Mouse (Mus musculus) gastrocnemius, postnatal 10 days (tissue): ENCODE data around the gene Rab1b. TPM values are rescaled to one million over a fixed set of nuclear protein-coding genes. Genes with fewer than 3 reads are reported as not detected.
"Not testable (repeated sequence)": the region's sequence is repeated elsewhere in the genome, so short reads cannot be mapped to it uniquely, and the experiment has no call there.

Experiments
- DNase-seq: peaks from one replicate; pipeline ENCODE4 v3.0.0; 2021; ENCODE audit warnings: mixed read lengths
- total RNA-seq, 2 experiments: library from RNA; stranded (reverse); gene quantifications; 2 replicates each; pipeline ENCODE4 v1.2.3; 2021

Rab1b gene
- total RNA-seq, 2 experiments from 2014 or later: 119 to 127 TPM

DNA sequence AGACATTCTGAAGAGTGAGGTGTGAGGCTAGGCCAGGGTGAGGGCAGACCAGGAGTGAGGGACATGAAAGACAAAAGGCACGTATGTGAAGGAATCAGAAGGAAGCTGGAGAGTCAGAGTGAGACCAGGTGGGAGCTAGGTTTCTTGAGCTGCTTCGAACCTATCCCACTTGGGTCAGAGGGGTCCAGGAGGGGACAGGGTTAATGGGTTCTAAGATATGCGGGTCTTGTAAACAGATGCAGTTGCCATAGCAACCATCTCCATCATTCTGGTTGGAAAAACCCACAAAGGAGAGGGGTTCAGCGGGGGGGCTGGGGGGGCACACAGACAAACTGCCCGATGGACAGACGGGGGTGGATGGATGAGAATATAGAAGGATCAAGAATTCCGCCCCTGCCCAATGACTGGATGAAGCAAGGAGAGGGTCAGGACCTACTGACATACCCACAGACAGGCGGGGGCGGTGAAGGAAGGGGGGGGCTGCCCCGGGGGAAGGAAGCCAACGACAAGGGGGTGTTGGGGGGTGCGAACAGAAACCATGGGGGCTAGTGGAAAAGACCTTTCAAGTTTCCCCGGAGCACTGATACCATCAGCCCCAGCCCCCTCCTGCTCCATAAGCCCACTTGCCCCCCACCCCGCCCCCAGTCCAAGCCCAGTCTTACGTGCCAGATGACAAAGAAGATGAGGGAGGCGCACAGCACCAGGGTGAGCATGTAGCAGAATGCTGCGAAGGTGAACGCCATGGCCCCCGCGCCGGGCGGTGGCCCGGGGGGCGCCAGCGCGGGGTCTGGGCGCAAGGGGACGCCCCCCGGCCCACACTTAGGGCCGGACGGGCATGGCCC is 9.1 kb downstream of the Rab1b start:
- no peak for DNase-seq

DNA sequence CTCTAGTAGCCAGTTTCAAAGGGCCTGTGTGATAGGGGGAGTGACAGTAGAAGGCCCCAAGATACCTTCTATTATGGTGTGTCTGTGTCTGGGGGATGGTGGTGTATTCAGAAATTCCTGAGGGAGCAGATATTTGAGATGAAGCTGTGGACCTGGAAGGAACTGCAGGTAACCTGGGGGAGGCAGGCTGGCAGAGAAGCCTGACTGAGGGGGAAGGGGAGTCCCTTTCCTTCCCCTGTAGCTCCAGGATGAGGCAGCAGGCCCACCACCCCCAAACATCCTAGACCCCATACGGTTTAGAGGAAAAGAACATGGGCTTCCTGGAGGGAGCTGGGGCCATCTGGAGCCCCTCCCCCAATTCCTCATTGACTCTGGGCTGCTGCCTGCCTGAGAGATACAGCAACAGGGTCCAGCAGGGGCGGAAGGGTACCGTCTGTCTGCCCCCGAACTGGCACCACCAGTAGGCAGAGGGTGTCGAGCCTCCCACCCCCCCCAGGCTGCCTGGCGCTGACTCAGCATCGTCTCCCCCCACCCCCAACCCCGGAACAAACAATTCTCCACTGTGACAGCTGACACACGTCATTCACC is 10.9 kb downstream of the Rab1b start:
- no peak for DNase-seq

DNA sequence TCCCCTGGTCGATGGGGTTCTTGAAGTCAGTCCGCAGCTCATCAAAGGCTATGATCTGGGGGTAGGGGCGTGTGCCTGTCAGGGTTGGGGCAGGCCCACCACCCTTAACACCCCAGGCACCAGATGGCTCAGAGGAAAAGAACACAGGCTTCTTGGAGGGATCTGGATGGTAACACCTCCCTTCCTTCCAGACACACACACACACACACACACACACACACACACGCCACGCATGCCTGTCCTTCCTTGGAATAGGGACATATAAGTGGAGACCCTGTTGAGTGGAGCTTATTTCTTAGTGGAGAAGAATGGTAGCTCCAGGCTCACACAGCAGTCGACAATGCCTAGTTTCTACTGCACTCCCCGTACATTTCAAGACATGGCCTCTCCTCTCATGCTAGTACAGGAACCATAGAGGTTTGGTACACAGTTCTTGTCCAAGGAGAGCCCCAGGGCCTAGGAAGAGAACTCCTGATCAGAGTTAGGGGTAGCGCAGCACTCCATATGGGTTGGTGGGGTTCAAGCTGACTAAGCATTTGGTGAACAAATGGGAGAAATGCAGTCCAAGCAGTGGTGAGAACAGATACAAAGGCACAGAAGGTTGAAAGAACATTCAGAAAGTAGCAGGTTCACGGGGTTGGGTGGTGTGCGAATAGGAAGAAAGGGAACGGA is 12.0 kb downstream of the Rab1b start:
- DNase-seq: no peak

DNA sequence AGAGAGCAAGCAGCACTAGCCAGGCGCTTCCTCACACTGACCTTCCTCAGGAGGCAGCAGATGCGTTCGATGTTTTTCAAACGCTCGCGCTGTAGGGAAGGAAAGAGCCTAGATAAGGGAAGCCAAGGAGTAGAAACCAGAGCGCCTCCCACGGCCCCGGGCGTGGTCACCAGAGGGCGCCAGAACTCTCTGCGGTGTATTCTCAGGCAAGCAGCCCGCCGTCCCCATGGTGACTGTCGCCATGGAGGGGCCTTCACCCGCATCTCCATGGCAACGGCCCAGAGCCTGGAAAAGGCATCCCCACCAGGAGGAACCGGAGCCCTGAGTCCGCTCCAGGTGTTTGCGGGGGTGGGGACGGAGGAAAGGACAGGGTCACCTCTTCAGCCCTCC is 12.6 kb downstream of the Rab1b start:
- peak; percentile 94 for DNase-seq

DNA sequence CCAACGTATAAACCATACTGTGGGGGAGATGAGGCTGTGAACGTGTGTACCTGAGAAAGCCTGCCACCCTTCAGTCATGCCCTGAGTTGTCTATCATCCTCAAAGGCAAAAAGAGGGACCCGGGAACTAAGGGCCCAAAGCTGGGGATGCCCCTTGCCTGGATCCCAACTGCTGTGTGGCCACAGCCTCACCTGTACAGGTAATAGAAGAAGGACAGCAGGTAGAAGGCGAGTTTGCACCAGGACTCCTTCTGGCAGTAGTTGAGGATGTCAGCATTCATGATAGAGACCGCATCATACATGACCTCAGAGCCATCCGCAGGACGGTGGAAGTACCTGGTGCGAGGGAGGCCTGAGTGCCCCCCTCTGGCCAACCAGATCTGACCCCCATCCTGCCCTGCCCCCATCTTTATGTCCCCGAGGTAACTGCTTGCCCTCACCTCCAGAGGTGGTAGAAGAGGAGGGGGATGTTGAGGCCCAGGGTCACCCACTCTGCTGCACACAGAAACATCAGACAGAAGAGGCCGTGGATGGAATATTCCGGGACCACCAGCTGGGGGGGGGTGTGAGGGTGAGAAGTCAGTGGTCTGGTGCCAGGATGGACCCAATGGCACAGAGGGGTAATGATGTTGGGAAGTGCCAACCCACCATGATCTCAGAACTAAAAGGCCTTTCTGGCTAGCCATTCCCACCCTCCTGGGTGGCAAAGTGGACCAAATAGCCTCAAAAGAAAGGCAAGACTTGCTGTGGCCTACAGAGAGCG is 13.2 kb downstream of the Rab1b start:
- no peak for DNase-seq

DNA sequence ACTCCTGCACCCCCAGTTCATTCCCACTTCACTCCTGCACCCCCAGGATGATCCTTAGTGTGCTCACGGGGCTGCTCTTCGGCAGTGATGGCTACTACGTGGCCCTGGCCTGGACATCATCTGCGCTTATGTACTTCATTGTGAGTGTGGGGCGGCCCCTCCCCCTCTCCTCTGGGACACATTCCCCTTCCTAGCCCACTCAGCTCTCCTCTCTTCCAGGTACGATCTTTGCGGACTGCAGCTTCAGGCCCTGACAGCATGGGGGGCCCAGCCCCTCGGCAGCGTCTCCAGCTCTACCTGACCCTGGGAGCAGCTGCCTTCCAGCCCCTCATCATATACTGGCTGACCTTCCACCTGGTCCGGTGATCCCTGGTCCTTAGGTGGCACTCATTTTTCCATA is 14.8 kb downstream of the Rab1b start:
- DNase-seq: no peak

DNA sequence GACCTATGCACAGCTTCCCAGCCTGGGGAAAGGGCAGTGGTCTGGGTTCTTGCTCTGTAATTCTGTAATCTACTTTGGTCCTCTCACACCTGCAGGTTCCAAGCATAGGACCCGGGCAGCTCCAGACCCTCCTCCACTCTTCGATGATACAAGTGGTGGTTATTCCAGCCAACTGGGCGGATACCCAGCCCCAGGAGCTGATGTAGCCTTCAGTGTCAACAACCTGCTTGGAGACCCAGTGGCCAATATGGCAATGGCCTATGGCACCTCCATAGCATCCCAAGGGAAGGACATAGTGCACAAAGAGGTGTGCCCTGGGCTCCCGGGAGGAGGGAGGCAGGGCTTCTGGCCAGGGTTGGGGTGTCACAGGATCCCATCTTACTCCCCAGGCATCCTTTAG is 17.5 kb downstream of the Rab1b start:
- no peak for DNase-seq

DNA sequence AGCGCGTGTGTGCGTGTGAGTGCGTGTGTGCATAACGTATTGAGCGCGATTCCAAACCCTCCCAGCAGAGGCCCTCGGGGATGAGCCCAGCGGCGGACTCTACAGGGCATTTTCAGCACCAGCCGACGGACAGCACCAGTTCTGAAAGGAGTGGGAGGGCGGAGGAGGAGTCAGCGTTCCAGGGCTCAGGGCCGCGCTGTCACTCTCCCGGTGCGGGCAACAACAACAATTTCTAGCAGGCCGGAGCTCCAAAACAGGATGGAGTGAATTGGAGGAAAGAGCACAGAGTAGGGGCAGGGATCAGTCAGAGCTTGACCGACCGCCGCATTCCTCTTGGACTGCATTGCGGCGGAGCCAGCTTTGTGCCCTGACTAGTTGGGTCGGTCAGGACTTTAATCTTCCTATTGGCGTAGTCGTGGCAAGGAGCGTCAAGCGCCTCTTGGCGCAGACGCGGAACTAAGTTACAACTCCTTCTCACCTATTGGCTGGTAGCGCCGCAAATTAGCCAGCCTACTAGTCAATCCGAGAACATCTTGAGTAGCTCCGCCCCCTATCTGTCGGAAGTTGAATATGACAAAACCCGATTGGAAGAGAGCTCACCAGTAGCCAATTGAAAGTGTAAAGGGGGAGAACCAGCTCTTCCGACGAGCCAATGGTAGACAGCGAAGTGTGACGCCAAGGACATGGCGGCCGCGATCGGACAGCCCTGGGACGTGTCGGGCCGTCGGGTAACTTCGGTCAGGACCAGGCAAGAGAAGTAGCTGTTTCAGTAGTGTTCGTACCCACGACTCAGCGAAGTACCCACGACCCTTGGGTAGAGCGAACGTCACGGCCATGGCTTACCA is 18.8 kb downstream of the Rab1b start, which contains the start of gene Yif1a:
Yif1a (plus strand) TSS at position 655 of the 845 bp plus-strand sequence.
- peak; percentile 94 for DNase-seq

DNA sequence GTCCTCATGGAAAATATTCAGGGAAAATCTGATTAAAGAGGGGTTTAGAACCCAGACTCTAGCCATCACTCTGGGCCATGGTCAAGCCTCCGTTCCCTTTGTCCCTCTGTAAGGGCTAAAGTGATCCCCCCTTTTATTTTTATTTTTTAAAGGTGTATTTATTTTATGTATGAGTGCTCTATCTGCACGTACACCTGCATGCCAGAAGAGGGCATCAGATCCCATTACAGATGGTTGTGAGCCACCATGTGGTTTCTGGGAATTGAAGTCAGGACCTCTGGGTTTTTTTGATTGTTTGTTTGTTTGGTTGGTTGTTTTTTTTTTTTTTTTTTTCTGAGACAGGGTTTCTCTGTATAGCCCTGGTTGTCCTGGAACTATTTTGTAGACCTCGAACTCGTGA is 20.3 kb downstream of the Rab1b start:
- not testable (repeated sequence) for DNase-seq

DNA sequence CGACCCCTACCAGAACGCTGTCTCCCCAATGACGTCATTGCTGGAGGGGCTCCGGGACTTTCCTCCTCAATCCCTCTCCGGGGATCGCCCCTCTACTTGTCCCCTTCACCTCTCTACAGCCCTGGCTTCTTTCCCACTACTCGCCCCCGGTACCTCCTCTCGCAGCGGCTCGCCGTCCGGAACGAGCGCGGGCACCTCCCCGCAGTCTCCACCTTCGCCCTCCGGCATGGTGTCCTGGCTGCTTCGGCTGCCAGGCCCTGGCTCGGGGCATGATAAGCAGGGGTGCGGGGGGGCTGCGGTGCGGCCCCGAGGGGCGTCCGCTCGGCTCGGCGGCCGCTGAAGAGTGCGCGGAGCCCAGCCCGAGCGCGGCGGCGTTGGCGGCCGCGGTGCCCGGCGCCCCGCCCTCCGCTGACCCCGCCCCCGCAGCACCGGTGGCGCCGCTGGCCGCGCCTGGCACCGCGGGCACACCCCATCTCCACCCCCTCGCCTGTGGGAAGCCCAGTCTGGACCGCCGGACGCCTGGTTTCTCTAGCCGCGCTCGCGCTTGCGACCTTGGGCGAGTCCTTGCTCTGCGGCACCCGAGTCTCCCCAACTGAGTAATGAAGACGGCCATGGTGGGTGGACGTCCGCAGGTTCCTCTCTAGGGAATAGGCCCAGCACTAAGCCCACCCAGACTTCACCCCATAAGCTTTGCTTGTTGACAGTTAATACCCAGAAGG is 21.6 kb downstream of the Rab1b start, which contains the start of gene Tmem151a:
Tmem151a (minus strand) TSS at position 387 of the 719 bp plus-strand sequence.
- no peak for DNase-seq

DNA sequence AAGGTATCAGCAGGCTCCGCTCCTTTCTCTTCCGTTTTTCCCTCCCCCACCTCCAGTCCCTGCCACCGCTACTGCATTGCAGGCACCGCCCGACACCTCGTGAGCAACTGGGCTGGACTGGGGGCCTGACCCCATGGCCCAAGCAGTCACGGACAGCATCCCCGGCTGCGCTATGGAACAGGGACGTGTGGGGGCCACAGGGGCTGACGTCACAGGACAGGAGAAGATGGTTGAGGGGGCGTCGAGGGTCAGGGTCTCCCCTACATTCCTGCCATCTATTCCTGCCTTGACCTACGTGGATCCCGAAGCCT is 22.1 kb downstream of the Rab1b start:
- no peak for DNase-seq

DNA sequence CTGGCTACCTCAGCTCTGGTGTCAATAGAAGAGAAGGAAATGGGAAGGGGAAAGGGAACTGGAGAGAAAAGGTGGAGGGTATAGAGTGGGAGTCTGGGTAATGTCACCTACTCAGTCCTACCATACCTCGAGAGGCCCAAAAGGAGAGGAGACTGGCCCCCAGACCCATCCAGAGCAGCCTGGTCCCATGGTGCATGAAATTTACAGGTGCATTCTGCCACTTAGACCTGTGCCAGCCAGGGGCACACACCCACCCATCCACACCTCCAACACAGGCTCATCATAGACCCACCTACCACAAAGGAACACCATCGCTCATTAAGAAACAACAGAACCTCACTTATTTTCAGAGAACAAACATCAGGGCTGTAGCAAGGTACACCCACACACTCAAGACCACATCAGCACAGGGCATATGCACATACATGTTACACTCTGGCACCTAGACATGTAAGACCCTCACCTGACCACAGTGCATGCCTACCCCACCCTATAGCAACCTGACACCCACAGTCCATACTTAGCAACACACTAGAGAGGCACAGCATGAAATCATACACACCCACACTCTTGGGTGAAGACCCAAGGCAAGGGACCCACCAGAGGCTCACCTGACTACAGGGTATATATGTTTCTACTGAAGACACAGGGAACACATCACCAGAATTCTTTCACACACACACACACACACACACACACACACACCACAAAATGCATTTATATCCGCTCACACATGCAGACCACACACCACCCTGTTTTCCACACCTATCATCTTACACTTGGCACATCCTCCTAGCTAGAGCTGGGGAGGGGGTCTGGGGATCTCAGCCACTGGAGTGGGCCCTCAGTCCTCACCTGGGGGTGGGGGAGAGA is 22.7 kb downstream of the Rab1b start:
- no peak for DNase-seq

DNA sequence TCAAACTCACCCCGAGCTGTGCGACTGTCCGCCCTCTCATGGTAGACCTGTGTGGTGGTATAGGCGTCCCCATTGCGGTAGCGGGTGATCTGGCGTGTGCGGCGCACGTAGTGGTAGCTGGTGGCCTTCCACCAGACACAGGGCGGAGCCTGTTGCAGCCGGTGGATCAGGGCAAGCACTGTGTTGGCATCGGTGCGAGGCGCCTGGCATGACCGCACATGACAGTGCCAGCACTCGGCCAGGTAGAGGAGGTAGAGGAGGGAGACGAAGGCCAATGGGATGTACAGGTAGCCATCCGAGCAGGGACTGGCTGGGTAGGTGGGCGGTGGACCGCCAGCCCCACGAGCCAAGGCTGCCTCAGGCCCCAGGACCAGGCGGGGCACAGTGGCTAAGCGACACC is 24.3 kb downstream of the Rab1b start:
- DNase-seq: no peak

DNA sequence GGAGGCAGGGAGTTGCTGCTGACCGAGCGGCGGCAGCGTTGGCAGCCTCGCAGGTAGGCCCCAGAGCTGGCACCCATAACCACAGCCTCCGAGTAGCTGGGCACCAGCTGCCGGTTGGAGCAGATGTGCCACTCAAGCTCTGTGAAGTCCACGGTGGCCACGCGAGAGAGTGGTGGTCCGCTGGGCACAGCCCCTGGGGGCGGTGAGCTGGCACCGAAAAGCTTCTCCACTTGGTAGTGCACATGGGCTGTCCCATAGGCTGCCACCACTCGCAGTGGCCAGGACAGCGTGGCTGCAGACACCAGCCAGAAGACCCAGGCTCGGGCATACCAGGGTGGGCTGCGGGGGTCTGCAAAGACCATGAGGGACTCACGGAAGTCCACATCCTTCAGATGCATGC is 24.9 kb downstream of the Rab1b start:
- no peak for DNase-seq

DNA sequence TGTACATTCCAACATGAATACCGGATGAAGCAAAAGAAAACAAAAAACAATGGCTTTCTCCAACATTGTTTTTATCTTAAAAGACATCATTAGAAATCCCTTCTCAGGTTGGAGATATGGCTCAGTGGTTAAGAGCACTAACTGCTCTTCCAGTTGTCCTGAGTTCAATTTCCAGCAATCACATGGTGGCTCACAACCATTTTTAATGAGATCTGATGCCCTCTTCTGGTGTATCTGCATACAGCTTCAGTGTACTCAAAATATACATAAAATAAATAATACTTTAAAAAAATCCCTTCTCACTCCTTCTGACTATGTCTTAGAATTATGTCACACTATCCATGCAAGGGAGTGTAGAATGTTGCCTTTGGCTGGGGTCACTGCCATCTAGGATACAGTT is 27.6 kb downstream of the Rab1b start:
- no peak for DNase-seq

DNA sequence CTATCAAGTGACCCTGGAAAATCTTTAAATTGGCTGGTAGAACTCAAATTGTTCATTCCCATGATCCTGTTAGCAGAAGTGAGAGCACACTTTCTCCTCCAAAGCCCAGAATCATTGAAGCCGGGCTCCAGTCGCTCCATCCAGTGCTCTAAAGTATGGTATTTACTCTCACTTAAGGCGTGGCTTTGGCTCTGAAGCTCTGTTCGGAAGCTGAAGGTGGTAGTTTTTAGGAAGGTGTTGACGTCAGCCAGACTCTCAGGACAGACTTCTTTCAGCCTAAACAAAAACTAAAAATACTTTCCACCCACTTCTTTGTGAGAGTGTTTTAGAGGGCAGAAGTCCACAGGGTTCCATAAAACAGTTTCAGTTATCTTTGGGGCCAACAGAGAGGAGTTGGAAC is 33.4 kb downstream of the Rab1b start:
- DNase-seq: no peak

DNA sequence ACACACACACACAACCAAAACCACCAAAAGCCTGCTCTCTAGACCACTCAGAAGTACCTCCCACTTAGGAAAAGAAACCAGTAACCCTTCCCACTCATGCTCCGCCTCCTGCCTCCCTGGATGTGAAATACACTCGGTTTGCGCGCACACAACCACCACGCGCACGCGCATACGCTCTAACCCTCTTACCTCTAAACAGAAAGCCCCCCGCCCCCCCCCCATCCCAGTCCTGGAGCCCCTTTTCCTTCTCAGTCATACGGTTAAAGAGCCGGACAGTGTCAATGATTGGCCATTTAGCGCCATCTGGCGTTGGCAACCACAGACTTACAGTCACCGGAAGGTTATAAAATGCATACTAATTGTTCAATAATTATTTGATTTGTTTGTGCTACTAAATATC is 33.8 kb downstream of the Rab1b start:
- DNase-seq: peak; percentile 68

DNA sequence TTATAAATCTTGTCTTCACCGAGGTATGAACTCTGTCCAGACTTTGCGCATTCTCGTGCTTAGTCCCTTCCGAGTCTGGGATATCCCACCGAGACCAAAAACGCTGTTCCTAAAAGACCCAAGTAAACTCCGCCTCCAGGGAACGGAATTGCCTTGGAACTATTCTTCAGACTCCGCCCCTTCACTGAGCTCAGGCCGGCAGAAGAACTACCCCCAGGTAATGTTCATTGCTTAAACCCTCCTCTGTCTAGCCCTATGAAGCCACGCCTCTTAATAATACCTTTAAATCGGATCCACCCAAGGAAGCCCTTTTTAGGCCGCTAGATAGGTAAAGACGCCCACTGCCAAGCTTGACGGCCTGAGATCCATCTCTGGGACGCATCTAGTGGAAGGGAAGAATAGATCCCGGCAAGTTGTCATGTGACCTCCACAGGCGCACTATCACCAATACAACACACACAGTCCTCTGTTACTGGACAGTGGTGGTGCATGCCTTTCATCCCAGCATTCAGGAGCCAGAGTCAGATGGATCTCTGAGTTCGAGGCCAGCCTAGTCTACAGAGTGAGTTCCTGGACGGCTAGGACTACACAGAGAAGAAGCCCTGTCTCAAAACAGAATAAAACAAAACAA is 34.4 kb downstream of the Rab1b start:
- no peak for DNase-seq

DNA sequence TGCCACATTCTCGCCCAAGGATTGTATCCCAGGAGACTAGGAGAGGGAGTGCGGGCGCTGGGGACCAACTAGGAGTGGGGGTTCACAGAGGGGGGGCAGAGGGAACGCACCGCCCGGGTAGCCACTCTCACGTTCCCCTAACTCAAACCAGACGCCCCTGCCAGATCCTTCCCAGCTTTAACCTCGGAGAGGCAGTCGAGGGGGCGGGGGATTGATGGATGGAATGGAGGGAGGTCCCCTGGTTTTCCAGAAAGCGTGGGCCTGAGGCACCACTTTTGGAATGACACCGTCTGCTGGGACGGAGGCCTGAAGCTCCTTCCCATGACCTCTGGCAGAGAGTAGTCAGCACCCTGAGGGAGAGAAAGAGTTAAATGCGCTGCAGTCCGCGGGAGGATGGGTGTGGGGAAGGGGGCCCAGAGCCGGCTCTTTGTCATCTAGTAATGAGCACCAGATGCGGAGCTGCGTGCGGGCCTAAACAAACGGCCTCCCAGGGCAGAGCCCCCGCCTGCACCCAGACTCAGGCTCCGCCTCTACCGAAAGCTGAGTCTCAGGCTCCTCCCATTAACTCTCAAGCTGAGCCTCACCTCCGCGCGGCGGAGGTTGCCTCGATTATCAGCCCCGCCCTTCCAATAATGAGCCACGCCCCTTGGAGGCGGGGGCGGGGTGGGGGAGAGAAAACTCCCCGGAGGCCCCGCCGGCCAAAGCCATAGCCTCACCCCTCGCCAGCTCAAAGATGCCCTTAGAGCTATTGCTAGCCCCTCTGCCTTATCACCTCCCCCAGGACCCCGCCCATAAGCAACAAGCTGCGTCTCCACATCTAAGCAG is 35.1 kb downstream of the Rab1b start:
- DNase-seq: peak; percentile 56
